Mouse (Mus musculus) thymus, adult 2 months (tissue): ENCODE measurements around the gene Ino80.

Source experiments
- CTCF ChIP-seq: fragments of 200-500 bp; IDR thresholded peaks from 2 replicates; pipeline ENCODE4 v1.5.1; 2012; ENCODE audit warnings: mild to moderate bottlenecking, control low read depth, low read length, moderate library complexity, borderline replicate concordance; ENCODE audit not compliant: control insufficient read depth, poor library complexity, insufficient read depth; ENCODE audit errors: extremely low read depth
- POLR2A ChIP-seq: fragments of 200-500 bp; IDR thresholded peaks from 2 replicates; pipeline ENCODE4 v1.6.1; 2012; ENCODE audit warnings: mild to moderate bottlenecking, low read length, control low read depth, moderate library complexity; ENCODE audit not compliant: control insufficient read depth, poor library complexity, insufficient read depth; ENCODE audit errors: extremely low read depth

DNA sequence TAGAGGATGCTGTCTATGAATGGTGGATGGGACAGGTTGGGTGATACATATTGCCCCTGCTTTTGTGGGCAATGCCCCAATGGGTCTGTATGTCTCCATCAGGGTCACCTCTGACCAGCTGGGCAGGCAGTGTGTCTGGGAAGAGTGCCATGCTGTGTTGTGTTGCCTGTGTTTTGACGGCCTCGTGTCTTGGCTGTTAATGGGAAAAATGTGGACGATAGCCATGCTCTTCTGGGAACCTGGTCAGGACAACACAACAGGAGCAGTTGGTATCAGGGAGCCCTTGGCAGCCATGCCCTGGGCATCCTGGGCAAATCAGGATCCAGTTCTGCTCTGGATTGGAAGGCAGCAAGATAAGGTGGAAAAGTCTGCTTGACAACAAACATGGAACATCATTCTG is 122.4 kb downstream of the Ino80 start:
- no peak for TF ChIP-seq CTCF
- no peak for TF ChIP-seq POLR2A
